Mouse (Mus musculus) neural tube, embryonic 12.5 days (tissue): ENCODE data around the gene Sytl2. TPM values are rescaled to one million over a fixed set of nuclear protein-coding genes. Genes with fewer than 3 reads are reported as not detected.

Source experiments
- ATAC-seq: fragments of 200-750 bp; cut with Nextera tagmentation; 2 replicates; pipeline ENCODE4 v1.8.0; 2017; ENCODE audit warnings: low read depth, mild to moderate bottlenecking, moderate TSS enrichment, moderate library complexity; ENCODE audit not compliant: low FRiP score
- H3K27ac ChIP-seq: fragments of 300-500 bp; sonication (generic); 2 replicates; pipeline ENCODE4 v1.5.1; 2016
- H3K27me3 ChIP-seq: fragments of 300-500 bp; sonication (generic); replicated peaks from 2 replicates; pipeline ENCODE4 v1.6.1; 2016; ENCODE audit warnings: mild to moderate bottlenecking
- H3K36me3 ChIP-seq: fragments of 300-500 bp; sonication (generic); 2 replicates; pipeline ENCODE4 v1.6.1; 2016; ENCODE audit warnings: mild to moderate bottlenecking
- H3K4me1 ChIP-seq: fragments of 300-500 bp; sonication (generic); 2 replicates; pipeline ENCODE4 v1.6.1; 2016
- H3K4me2 ChIP-seq: fragments of 300-500 bp; sonication (generic); replicated peaks from 2 replicates; pipeline ENCODE4 v1.6.1; 2016; ENCODE audit warnings: mild to moderate bottlenecking
- H3K4me3 ChIP-seq: fragments of 300-500 bp; sonication (generic); 2 replicates; pipeline ENCODE4 v1.5.1; 2016
- H3K9ac ChIP-seq: fragments of 300-500 bp; sonication (generic); 2 replicates; pipeline ENCODE4 v1.6.1; 2016; ENCODE audit warnings: mild to moderate bottlenecking
- H3K9me3 ChIP-seq: fragments of 300-500 bp; sonication (generic); 2 replicates; pipeline ENCODE4 v1.6.1; 2016; ENCODE audit warnings: mild to moderate bottlenecking
- WGBS: fragments of 180-500 bp; shearing (Covaris S2); methylation state at CpG from one replicate; pipeline ENCODE4 v1.1.7; 2016; 5-methylcytosine and 5-hydroxymethylcytosine counted together
- polyA plus RNA-seq: library from polyadenylated mRNA; unstranded; fragments of >200 nt; fragmentation: Nextera tagmentation; extraction: Ambion mirVana; gene quantifications from 2 replicates; pipeline ENCODE4 v1.2.1, GENCODE M21; 2016

Gene Sytl2
- polyA plus RNA-seq, 1 experiment from 2014 or later: 5.8 TPM

DNA sequence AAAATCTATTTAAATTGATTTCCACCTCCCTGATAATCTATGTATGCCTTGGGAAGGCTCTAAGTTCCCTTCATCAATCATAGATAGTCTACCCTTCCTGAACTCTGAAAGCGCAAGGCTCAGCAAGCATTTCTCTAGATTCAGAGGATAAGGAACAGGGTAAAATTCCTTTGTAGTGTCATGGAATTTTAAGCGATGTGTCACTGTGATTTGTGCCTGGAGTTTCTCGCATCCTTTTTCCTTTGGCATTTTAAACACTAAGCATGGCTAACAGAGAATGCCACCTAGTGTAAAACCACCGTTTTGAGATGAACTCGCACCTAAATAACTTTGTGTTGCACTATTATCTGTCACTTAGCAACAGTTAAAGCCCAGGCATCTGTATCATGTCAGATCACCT lies 93.9 kb downstream of the Sytl2 start:
- no peaks in the 10 kb centered on the region for H3K27me3 ChIP-seq
- no peaks in the 10 kb centered on the region for H3K36me3 ChIP-seq
- no peaks in the 10 kb centered on the region for H3K9me3 ChIP-seq
- ATAC-seq: no peak
- no peak overlapping the region for H3K27ac ChIP-seq
- no peak overlapping the region for H3K4me3 ChIP-seq
- H3K9ac ChIP-seq: no peak overlapping the region
- WGBS: 65% methylated on average over 5 of the region's 5 CpGs
- H3K4me1 ChIP-seq: no peaks in the 10 kb centered on the region
- no peak overlapping the region for H3K4me2 ChIP-seq

DNA sequence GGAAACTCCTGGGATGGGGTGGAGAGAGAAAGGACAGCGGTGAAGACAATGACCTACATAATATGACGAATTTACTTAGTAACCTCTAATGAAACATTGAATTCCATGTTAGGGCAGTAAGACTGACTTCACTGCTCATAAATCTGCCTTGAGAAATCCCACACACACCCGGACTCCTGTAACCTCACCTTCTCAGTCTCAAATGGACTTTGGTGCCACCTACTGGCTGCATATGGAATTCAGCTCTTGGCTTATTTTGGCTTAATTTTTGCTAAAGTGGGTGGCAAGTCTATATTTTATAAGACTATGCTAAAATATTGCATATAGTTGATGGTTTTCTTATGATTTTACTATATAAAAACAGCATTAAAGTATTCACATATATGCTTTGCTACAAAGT lies 107.9 kb downstream of the Sytl2 start:
- H3K27me3 ChIP-seq: no peaks in the 10 kb centered on the region
- no peak overlapping the region for H3K4me3 ChIP-seq
- peak; percentile 33; the same call in 1 of the 2 replicates for ATAC-seq
- no peaks in the 10 kb centered on the region for H3K9me3 ChIP-seq
- WGBS: 50% methylated on average over 3 of the region's 3 CpGs
- H3K4me2 ChIP-seq: no peak overlapping the region
- H3K9ac ChIP-seq: no peak overlapping the region
- H3K36me3 ChIP-seq: no peaks in the 10 kb centered on the region
- H3K27ac ChIP-seq: no peak overlapping the region
- no peaks in the 10 kb centered on the region for H3K4me1 ChIP-seq

DNA sequence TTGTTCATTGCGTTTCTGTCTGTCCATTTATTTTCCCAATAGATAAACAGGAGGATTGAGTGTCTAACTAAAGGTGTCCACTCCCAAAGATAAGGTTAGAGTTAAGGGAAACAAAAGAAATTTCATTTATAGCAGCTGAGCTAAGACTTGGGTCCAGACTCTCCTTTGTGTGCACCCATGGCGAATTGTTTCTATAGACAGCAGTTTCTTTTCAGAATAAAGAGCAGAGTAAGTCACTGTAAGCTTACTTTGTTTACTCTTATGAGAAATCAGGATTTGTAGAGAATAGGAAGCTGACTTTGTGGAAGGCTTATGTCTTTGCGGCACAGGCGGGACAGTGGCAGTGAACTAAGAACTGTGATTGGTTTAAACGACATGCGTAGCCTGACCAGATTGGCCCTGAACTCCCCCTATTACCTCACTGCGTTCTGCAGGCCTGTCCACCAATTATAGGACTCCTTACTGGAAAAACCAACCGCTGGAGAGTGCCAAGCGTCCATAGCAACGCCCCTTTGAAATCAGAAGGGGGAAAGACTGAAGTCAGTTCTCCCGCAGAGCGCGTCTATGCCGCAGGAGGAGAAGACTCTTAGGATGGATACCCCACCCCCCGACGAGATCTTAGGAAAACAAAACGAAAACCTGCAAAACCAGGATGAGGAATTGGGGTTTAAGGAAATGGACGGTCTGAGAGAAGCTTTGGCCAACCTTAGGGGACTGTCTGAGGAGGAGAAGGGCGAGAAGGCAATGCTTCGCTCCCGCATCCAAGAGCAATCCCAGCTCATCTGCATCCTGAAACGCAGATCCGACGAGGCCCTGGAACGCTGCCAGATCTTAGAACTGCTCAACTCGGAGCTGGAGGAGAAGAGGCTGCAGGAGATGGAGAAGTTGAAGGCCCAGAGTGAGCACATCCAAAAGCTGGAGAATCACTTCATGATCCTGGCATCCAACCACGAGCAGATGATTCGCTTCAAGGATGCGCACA lies 124.3 kb downstream of the Sytl2 start, which contains the start of gene Ccdc89:
Gene Ccdc89 (plus strand): TSS at position 558 of the 982 bp plus-strand sequence.
- no peaks in the 10 kb centered on the region for H3K36me3 ChIP-seq
- no peaks in the 10 kb centered on the region for H3K27me3 ChIP-seq
- H3K4me3 ChIP-seq: peak within 1 kb of the TSS; percentile 31
- H3K4me2 ChIP-seq: peak within 1 kb of the TSS; percentile 73
- peak; percentile 100 for ATAC-seq
- H3K9ac ChIP-seq: peak within 1 kb of the TSS; percentile 38; the same call in 1 of the 2 replicates
- peaks cover 4% of the 10 kb centered on the region; the same call in 1 of the 2 replicates for H3K4me1 ChIP-seq
- H3K9me3 ChIP-seq: no peaks in the 10 kb centered on the region
- WGBS: 24% methylated on average over 29 of the region's 29 CpGs
- H3K27ac ChIP-seq: no peak within 1 kb of the TSS

DNA sequence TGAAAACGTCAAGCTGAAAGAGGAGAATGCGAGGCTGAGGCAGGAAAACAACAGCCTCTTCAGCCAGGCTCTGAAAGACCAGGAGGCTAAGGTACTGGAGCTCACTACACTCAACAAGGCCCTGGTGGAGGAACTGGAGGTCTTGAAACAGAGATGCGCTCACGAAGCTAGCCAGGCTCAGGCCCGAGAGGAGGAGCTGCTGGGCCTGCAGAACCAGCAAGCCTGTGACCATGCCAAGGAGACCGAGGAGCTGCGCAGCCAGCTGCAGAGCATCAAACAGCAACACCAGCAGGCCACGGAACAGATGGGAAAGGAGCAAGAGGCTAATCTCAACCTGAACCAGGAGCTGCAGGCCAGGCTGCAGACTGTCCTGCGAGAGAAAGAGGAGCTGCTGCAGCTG lies 125.0 kb downstream of the Sytl2 start:
- Histone ChIP-seq H3K36me3 (no peaks in the 10 kb centered on the region), H3K4me3 (0 out of 2 replicates have a peak overlapping the region, but pooled peaks have one; percentile 31), H3K27ac (no peak overlapping the region), H3K4me2 (peak overlapping the region; percentile 73), H3K4me1 (peaks cover 4% of the 10 kb centered on the region; the same call in 1 of the 2 replicates), H3K27me3 (no peaks in the 10 kb centered on the region), H3K9ac (peak overlapping the region; percentile 38; the same call in 1 of the 2 replicates), H3K9me3 (no peaks in the 10 kb centered on the region)
- no peak for ATAC-seq
- WGBS: 70% methylated on average over 9 of the region's 9 CpGs

DNA sequence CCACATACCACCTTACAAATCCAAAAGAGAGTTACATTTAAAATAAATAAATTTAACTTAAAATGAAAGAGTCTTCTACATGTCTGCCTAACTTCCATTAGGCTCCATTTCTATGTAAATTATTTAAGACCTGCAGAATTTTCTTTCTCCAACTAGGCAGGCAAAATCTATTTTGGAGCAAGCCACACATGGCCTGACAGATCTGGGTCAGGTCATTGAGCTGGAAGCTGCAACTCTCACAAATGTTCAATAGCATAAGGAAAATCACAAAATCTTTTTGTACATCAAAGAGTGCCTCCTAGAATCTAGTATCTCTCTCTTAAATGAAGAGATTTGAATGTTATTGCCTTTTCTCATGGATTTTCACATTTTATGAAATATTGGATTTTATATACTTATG lies 130.2 kb downstream of the Sytl2 start:
- H3K36me3 ChIP-seq: no peaks in the 10 kb centered on the region
- no peak overlapping the region for H3K27ac ChIP-seq
- no peak overlapping the region for H3K4me2 ChIP-seq
- no peak for ATAC-seq
- H3K4me3 ChIP-seq: no peak overlapping the region
- H3K9me3 ChIP-seq: no peaks in the 10 kb centered on the region
- H3K27me3 ChIP-seq: no peaks in the 10 kb centered on the region
- peaks cover 2% of the 10 kb centered on the region; the same call in 1 of the 2 replicates for H3K4me1 ChIP-seq
- no peak overlapping the region for H3K9ac ChIP-seq

DNA sequence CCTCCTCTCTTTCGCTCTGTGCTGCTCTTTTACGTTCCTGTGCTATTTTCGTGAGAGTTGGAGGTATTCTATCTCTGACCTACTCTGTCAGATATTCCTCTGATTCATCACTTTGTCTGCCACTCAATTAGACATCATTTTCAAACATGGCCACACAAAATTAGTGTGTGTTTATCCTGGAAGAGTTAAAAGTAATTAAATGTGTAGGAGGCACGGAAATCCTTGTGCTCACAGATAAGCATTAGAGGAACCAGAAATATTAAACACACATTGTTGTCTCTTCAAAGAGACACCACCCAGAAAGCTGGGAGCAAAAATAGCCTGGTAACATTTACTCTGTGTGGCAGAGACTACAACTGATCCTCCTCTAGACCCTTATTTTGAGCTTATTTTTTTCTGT lies 138.0 kb downstream of the Sytl2 start:
- no peaks in the 10 kb centered on the region for H3K27me3 ChIP-seq
- H3K4me1 ChIP-seq: peaks cover 3% of the 10 kb centered on the region; the same call in 1 of the 2 replicates
- no peak overlapping the region for H3K9ac ChIP-seq
- H3K9me3 ChIP-seq: no peaks in the 10 kb centered on the region
- no peak overlapping the region for H3K27ac ChIP-seq
- H3K4me3 ChIP-seq: no peak overlapping the region
- H3K4me2 ChIP-seq: no peak overlapping the region
- 93% methylated on average over 4 of the region's 4 CpGs for WGBS
- no peaks in the 10 kb centered on the region for H3K36me3 ChIP-seq
- no peak for ATAC-seq

DNA sequence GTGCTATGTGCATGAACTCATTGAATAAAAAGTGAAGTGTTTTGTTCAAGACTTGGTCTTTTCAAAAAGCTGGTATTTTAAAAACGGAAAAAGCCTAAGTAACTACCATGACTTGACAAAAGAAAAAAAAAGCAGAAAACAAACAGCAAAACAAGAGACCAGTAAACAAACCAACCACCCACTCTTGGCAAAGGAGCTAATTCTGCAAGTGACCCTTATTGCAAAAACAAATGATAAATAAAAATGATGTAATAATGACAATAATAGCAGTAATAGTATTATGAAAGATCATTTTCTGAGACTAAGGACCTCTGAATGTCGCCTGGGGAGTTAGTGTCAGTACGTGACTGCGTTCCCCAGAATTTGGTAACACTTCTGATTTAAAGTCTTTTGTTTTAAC lies 140.0 kb downstream of the Sytl2 start:
- H3K4me1 ChIP-seq: peaks cover 9% of the 10 kb centered on the region
- no peaks in the 10 kb centered on the region for H3K9me3 ChIP-seq
- H3K4me2 ChIP-seq: peak overlapping the region; percentile 55
- H3K9ac ChIP-seq: peak overlapping the region; percentile 99
- H3K27ac ChIP-seq: no peak overlapping the region
- peak; percentile 8; the same call in 1 of the 2 replicates for ATAC-seq
- H3K4me3 ChIP-seq: peak overlapping the region; percentile 97
- no peaks in the 10 kb centered on the region for H3K36me3 ChIP-seq
- H3K27me3 ChIP-seq: no peaks in the 10 kb centered on the region
- 15% methylated on average over 4 of the region's 4 CpGs for WGBS

DNA sequence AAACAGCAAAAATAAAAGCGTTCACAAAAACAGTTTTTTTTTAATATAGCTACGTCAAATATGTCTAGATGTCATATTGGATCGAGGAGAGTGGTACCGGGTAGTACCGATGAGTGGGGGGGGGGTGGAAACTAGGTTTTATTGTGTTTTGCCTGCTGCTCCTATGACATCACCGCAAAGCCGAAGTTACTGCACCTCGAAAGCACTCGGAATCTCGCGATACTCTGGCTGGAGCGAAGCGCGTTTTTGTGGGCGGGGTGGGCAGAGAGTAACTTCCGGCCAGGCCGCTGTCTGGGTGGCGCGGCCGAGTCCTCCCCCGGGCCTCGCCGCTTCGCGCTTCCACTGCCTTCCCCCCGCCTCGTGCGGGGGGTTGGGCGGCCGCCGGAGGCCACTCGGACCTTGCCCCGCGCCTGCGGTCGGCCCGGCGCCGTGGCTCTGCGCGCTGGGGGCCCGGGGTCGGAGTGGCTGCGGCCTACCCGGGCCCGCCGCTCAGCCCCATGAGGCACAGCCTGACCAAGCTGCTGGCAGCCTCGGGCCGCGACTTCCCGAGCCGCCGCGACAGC lies 140.5 kb downstream of the Sytl2 start, which contains the start of gene Crebzf:
Gene Crebzf (plus strand): TSS at position 212 of the 563 bp plus-strand sequence.
- Histone ChIP-seq H3K9me3 (no peaks in the 10 kb centered on the region), H3K4me3 (peak within 1 kb of the TSS; percentile 97), H3K27ac (peak within 1 kb of the TSS; percentile 98), H3K4me2 (peak within 1 kb of the TSS; percentile 93), H3K4me1 (peaks cover 9% of the 10 kb centered on the region), H3K36me3 (peaks cover 3% of the 10 kb centered on the region; the same call in 1 of the 2 replicates), H3K9ac (peak within 1 kb of the TSS; percentile 99), H3K27me3 (no peaks in the 10 kb centered on the region)
- under 1% methylated on average over 54 of the region's 54 CpGs for WGBS
- ATAC-seq: peak; percentile 95

DNA sequence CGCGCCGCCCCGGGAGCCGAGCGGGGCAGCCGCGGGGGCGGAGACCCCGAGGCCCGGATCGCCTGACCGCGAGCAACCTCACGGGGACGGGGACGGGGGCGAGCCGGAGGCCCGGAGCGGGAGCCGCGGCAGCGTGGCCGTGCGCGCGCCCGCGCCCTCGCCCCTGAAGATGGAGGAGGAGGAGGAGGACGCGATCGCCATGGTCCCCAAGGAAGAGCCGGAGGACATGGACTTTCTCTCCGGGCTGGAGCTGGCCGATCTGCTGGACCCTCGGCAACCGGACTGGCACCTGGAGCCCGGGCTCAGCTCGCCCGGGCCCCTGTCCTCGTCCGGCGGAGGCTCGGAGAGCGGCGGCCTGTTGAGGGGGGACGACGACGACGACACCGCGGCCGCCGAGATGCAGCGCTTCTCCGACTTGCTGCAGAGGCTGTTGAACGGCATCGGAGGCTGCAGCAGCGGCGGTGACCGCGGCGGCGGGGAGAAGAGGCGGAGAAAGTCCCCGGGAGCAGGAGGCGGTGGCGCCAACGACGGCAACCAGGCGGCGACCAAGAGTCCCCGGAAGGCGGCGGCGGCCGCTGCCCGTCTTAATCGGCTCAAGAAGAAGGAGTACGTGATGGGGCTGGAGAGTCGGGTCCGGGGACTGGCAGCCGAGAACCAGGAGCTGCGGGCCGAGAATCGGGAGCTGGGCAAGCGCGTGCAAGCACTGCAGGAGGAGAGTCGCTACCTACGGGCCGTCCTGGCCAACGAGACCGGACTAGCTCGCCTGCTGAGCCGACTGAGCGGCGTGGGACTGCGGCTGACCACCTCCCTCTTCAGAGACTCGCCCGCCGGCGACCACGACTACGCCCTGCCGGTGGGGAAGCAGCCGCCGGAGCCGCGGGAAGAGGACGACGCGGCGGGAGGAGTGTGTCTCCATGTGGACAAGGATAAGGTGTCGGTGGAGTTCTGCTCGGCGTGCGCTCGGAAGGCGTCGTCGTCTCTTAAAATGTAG lies 141.3 kb downstream of the Sytl2 start:
- no peaks in the 10 kb centered on the region for H3K9me3 ChIP-seq
- ATAC-seq: peak; percentile 82
- peaks cover 9% of the 10 kb centered on the region for H3K4me1 ChIP-seq
- H3K27ac ChIP-seq: peak overlapping the region; percentile 98
- peak overlapping the region; percentile 99 for H3K9ac ChIP-seq
- peak overlapping the region; percentile 97 for H3K4me3 ChIP-seq
- peaks cover 3% of the 10 kb centered on the region; the same call in 1 of the 2 replicates for H3K36me3 ChIP-seq
- under 1% methylated on average over 123 of the region's 123 CpGs for WGBS
- peak overlapping the region; percentile 93 for H3K4me2 ChIP-seq
- no peaks in the 10 kb centered on the region for H3K27me3 ChIP-seq

DNA sequence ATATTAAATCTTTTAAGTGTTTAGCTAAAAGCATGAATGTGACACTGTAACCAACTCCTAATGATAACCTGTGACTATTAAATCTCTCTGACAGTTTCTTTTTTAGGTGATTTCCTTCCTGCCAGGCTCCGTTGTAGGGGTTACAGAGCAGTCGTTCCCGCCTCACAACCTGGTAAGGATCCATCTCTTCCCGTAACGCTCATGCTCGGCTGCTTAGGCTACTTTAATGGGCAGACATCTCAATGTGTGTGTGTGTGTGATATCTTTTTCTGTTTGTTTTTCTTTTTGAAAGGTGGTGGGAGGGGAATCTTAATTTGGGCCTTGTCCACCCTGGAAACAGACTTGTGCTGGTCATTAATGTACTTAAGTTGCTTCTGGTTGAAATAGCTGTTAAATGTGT lies 142.2 kb downstream of the Sytl2 start:
- Histone ChIP-seq H3K9me3 (no peaks in the 10 kb centered on the region), H3K27ac (no peak overlapping the region), H3K27me3 (no peaks in the 10 kb centered on the region), H3K4me3 (peak overlapping the region; percentile 97), H3K36me3 (peaks cover 5% of the 10 kb centered on the region; the same call in 1 of the 2 replicates), H3K9ac (peak overlapping the region; percentile 99), H3K4me1 (peaks cover 9% of the 10 kb centered on the region), H3K4me2 (peak overlapping the region; percentile 93)
- ATAC-seq: no peak
- 0% methylated on average over 6 of the region's 6 CpGs for WGBS

DNA sequence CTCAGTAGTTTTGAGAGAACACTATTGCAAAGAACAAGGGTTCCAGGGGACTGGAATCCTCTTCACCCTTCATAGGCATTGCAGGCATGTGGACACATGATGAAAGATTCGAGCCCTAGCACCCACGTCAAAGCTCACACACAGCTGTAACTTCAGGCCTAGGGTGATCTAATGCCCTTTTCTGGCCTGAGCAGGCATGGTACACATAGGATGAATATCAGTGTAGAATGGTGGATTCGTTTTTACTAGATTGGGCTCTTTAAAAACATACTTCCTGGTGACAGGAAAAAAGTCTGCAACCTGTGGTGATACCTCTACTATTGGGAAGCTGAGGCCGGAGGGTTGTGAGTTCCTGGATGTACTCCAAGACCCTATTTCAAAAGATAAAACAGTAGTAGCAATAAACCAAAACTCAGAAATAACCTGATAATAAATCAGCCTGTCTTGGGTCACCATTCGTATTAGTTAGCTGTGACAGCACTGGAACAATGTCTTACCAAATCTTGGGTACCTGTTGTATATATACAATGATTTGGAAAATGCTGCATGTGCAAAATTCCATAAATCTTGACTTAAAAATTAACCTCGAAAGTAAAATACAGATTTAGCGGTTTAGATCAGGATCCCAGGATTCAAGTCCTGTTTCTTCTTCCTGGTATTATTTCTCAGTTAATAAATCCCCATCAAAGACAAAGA lies 154.2 kb downstream of the Sytl2 start:
- Histone ChIP-seq H3K27me3 (no peaks in the 10 kb centered on the region), H3K9me3 (no peaks in the 10 kb centered on the region), H3K4me2 (peak overlapping the region; percentile 64), H3K4me3 (peak overlapping the region; percentile 74), H3K36me3 (peaks cover 21% of the 10 kb centered on the region), H3K9ac (peak overlapping the region; percentile 79), H3K27ac (no peak overlapping the region), H3K4me1 (peaks cover 8% of the 10 kb centered on the region)
- WGBS: 29% methylated on average over 7 of the region's 7 CpGs
- no peak for ATAC-seq
